ENCODE assay signal across 18 mouse cellular contexts in genomic region chr10:127061513-127061912, GRCm38 (mm10). TPM values are rescaled to one million over a fixed set of nuclear protein-coding genes. Genes with fewer than 3 reads are reported as not detected.
A peak's percentile ranks its signal among the peaks of the same experiment; 100 is the strongest.
DNase-seq lines count a peak whose midpoint lies in the region; ATAC-seq and TF ChIP-seq lines count a peak whose summit lies in the region.
"Had no signal": no experiment of that assay in that cellular context is flagged by ENCODE, and none has a peak within 500 bp of the region (broad histone marks: within the 10 kb centered on the region; RNA-seq: fewer than 3 reads in every experiment).

No protein-coding gene starts in this region.

- peak overlapping the region; percentile 97; the same call in 1 of the 2 replicates for H3K4me3 ChIP-seq in forebrain, embryonic 10.5 days
- no peak overlapping the region for H3K4me3 ChIP-seq in forebrain, embryonic 11.5 days (ENCODE audit: low read depth, low read length)
- H3K4me3 ChIP-seq in forebrain, postnatal 0 days (ENCODE audit: low read depth, low read length), result peak overlapping the region; percentile 88; the same call in 1 of the 2 replicates
- peak overlapping the region; percentile 86; the same call in 1 of the 2 replicates for H3K4me3 ChIP-seq in hindbrain, postnatal 0 days (ENCODE audit: low read length)
- peak overlapping the region; percentile 79 for H3K4me3 ChIP-seq in neural tube, embryonic 14.5 days (ENCODE audit: low read depth, low read length)
- H3K4me3 ChIP-seq: heart, adult 2 months; liver, embryonic 13.5 days; lung, embryonic 15.5 days; stomach, embryonic 15.5 days had no signal

- no peak overlapping the region for H3K4me2 ChIP-seq in forebrain, embryonic 11.5 days (ENCODE audit: low read depth, low read length, severe bottlenecking)
- H3K4me2 ChIP-seq in forebrain, postnatal 0 days (ENCODE audit: low read depth), result peak overlapping the region; percentile 88
- peak overlapping the region; percentile 88 for H3K4me2 ChIP-seq in hindbrain, postnatal 0 days (ENCODE audit: low read depth, low read length)
- H3K4me2 ChIP-seq in neural tube, embryonic 14.5 days (ENCODE audit: low read depth, low read length), result peak overlapping the region; percentile 79; the same call in 1 of the 2 replicates
- H3K4me2 ChIP-seq: embryonic facial prominence, embryonic 13.5 days; limb, embryonic 12.5 days; liver, embryonic 13.5 days; lung, embryonic 15.5 days; stomach, embryonic 15.5 days had no signal

- H3K36me3 ChIP-seq in forebrain, embryonic 10.5 days (replicated peaks), result peaks cover 36% of the 10 kb centered on the region
- peaks cover 17% of the 10 kb centered on the region for H3K36me3 ChIP-seq in forebrain, embryonic 11.5 days (ENCODE audit: control insufficient read depth, insufficient read depth, low read length)
- H3K36me3 ChIP-seq in forebrain, postnatal 0 days (ENCODE audit: insufficient read depth), result peaks cover 33% of the 10 kb centered on the region
- H3K36me3 ChIP-seq in hindbrain, postnatal 0 days (ENCODE audit: insufficient read depth, low read length), result peaks cover 28% of the 10 kb centered on the region
- peaks cover 21% of the 10 kb centered on the region for H3K36me3 ChIP-seq in neural tube, embryonic 14.5 days (ENCODE audit: control insufficient read depth, insufficient read depth, low read length)

- peaks cover 42% of the 10 kb centered on the region for H3K27me3 ChIP-seq in forebrain, embryonic 10.5 days (ENCODE audit: poor library complexity, severe bottlenecking)
- H3K27me3 ChIP-seq in forebrain, embryonic 11.5 days (ENCODE audit: control insufficient read depth, insufficient read depth, low read length), result no peaks in the 10 kb centered on the region
- H3K27me3 ChIP-seq in forebrain, postnatal 0 days (ENCODE audit: insufficient read depth, low read length), result no peaks in the 10 kb centered on the region
- H3K27me3 ChIP-seq in hindbrain, postnatal 0 days (ENCODE audit: insufficient read depth, low read length), result no peaks in the 10 kb centered on the region
- no peaks in the 10 kb centered on the region for H3K27me3 ChIP-seq in neural tube, embryonic 14.5 days (ENCODE audit: control insufficient read depth, insufficient read depth, low read length)

- TF ChIP-seq CTCF in forebrain, postnatal 0 days (IDR thresholded peaks at IDR 0.05; ENCODE audit: low read depth), result no peak
- TF ChIP-seq CTCF in hindbrain, postnatal 0 days (IDR thresholded peaks at IDR 0.05; ENCODE audit: low read depth), result no peak

- H3K4me1 ChIP-seq in forebrain, embryonic 10.5 days, result peaks cover 68% of the 10 kb centered on the region
- H3K4me1 ChIP-seq in forebrain, embryonic 11.5 days (replicated peaks; ENCODE audit: control insufficient read depth, insufficient read depth, low read length), result peaks cover 6% of the 10 kb centered on the region; the same call in 1 of the 2 replicates
- peaks cover 20% of the 10 kb centered on the region for H3K4me1 ChIP-seq in forebrain, postnatal 0 days (ENCODE audit: insufficient read depth)
- peaks cover 12% of the 10 kb centered on the region; the same call in 1 of the 2 replicates for H3K4me1 ChIP-seq in hindbrain, postnatal 0 days (ENCODE audit: insufficient read depth, low read length)
- H3K4me1 ChIP-seq in neural tube, embryonic 14.5 days (ENCODE audit: control insufficient read depth, insufficient read depth, low read length), result peaks cover 18% of the 10 kb centered on the region

- DNase-seq in forebrain, embryonic 10.5 days (ENCODE audit: extremely low spot score, low spot score), result no peak
- DNase-seq in forebrain, embryonic 11.5 days (ENCODE audit: low spot score), result no peak
- DNase-seq in forebrain, postnatal 0 days, result no peak
- DNase-seq in hindbrain, postnatal 0 days (ENCODE audit: low spot score), result no peak
- DNase-seq in thymus, postnatal 14 days, result no peak
- DNase-seq in thymus, postnatal 10 days (ENCODE audit: low spot score in 2 of 2), result no peak
- DNase-seq: cerebellum, adult 11 months; heart, adult 2 months; kidney, adult 18-20 months; kidney, postnatal 14 days; layer of hippocampus, adult 9-11 months; liver, embryonic 13.5 days had no signal

- ATAC-seq in forebrain, embryonic 11.5 days (replicated peaks; ENCODE audit: low FRiP score), result no peak
- ATAC-seq in forebrain, postnatal 0 days, result no peak
- no peak for ATAC-seq in hindbrain, postnatal 0 days
- ATAC-seq in neural tube, embryonic 14.5 days (ENCODE audit: low read depth), result no peak
- no peak for ATAC-seq in megakaryocyte-erythroid progenitor cell, adult 5-6 weeks (replicated peaks; ENCODE audit: low FRiP score, low TSS enrichment, poor library complexity, severe bottlenecking)

- H3K27ac ChIP-seq in forebrain, embryonic 10.5 days, result 0 out of 2 replicates have a peak overlapping the region, but pooled peaks have one; percentile 65
- no peak overlapping the region for H3K27ac ChIP-seq in forebrain, embryonic 11.5 days (ENCODE audit: low read depth, low read length)
- H3K27ac ChIP-seq in forebrain, postnatal 0 days (ENCODE audit: low read depth, low read length), result peak overlapping the region; percentile 96
- peak overlapping the region; percentile 92; the same call in 1 of the 2 replicates for H3K27ac ChIP-seq in hindbrain, postnatal 0 days
- H3K27ac ChIP-seq in neural tube, embryonic 14.5 days (ENCODE audit: low read depth, low read length), result peak overlapping the region; percentile 96
- H3K27ac ChIP-seq: embryonic facial prominence, embryonic 13.5 days; heart, adult 2 months; limb, embryonic 12.5 days; liver, embryonic 13.5 days; lung, embryonic 15.5 days; stomach, embryonic 15.5 days had no signal

- no peak overlapping the region for H3K9ac ChIP-seq in forebrain, embryonic 11.5 days (ENCODE audit: low read length)
- peak overlapping the region; percentile 96; the same call in 1 of the 2 replicates for H3K9ac ChIP-seq in forebrain, postnatal 0 days
- H3K9ac ChIP-seq in hindbrain, postnatal 0 days (replicated peaks; ENCODE audit: low read length), result no peak overlapping the region; the same call in 1 of the 2 replicates
- H3K9ac ChIP-seq in neural tube, embryonic 14.5 days (replicated peaks; ENCODE audit: low read depth, low read length), result no peak overlapping the region
- H3K9ac ChIP-seq: embryonic facial prominence, embryonic 13.5 days; limb, embryonic 12.5 days; liver, embryonic 13.5 days; lung, embryonic 15.5 days; stomach, embryonic 15.5 days had no signal

- 77% methylated on average over 2 of the region's 2 CpGs for whole genome bisulfite sequencing in forebrain, embryonic 10.5 days
- WGBS in forebrain, embryonic 11.5 days, result 76% methylated on average over 2 of the region's 2 CpGs
- 56% methylated on average over 2 of the region's 2 CpGs for WGBS in forebrain, postnatal 0 days
- 55% methylated on average over 2 of the region's 2 CpGs for WGBS in hindbrain, postnatal 0 days
- WGBS in neural tube, embryonic 14.5 days, result 69% methylated on average over 2 of the region's 2 CpGs

- H3K9me3 ChIP-seq in forebrain, embryonic 10.5 days, result no peaks in the 10 kb centered on the region
- H3K9me3 ChIP-seq in forebrain, embryonic 11.5 days (ENCODE audit: control insufficient read depth, low read length), result no peaks in the 10 kb centered on the region
- H3K9me3 ChIP-seq in forebrain, postnatal 0 days (ENCODE audit: low read length), result no peaks in the 10 kb centered on the region
- H3K9me3 ChIP-seq in hindbrain, postnatal 0 days (ENCODE audit: low read length), result no peaks in the 10 kb centered on the region
- no peaks in the 10 kb centered on the region for H3K9me3 ChIP-seq in neural tube, embryonic 14.5 days (ENCODE audit: control insufficient read depth, low read length)
- H3K9me3 ChIP-seq: embryonic facial prominence, embryonic 13.5 days; limb, embryonic 12.5 days; liver, embryonic 13.5 days; lung, embryonic 15.5 days; stomach, embryonic 15.5 days had no signal

RNA-seq across cellular contexts. Expression of gene March9, which starts 1.5 kb away (rescaled TPM):
- polyA plus RNA-seq in forebrain, embryonic 10.5 days (2016; fragmentation: Nextera tagmentation; extraction: Ambion mirVana), result 1.1 and 1.2 TPM in 2 replicates
- 2.7 and 3.7 TPM in 2 replicates for polyA plus RNA-seq in forebrain, embryonic 11.5 days (2014; fragmentation: Nextera tagmentation; extraction: Ambion mirVana)
- total RNA-seq in forebrain, postnatal 0 days (2014; rRNA removed), result 70.7 and 75.8 TPM in 2 replicates
- polyA plus RNA-seq in forebrain, postnatal 0 days (2015; fragmentation: Nextera tagmentation; extraction: Ambion mirVana), result 7.9 and 8.1 TPM in 2 replicates
- 78.3 and 80.1 TPM in 2 replicates for total RNA-seq in hindbrain, postnatal 0 days (2014; rRNA removed)
- polyA plus RNA-seq in hindbrain, postnatal 0 days (2015; fragmentation: Nextera tagmentation; extraction: Ambion mirVana), result 6.7 and 7.0 TPM in 2 replicates
- polyA plus RNA-seq in neural tube, embryonic 14.5 days (2014; fragmentation: Nextera tagmentation; extraction: Ambion mirVana), result 9.7 and 13.2 TPM in 2 replicates
- not detected in 2 replicates for total RNA-seq in megakaryocyte-erythroid progenitor cell, adult 5-6 weeks (2014; fragmentation: Nextera tagmentation)
- not detected in 2 replicates for total RNA-seq in megakaryocyte-erythroid progenitor cell, adult 5-6 weeks (2017)

RNA-seq across cellular contexts. Expression of gene Cdk4, which starts 1.8 kb away (rescaled TPM):
- 3,005 and 3,066 TPM in 2 replicates for polyA plus RNA-seq in forebrain, embryonic 10.5 days (2016; fragmentation: Nextera tagmentation; extraction: Ambion mirVana)
- 2,945 and 3,022 TPM in 2 replicates for polyA plus RNA-seq in forebrain, embryonic 11.5 days (2014; fragmentation: Nextera tagmentation; extraction: Ambion mirVana)
- total RNA-seq in forebrain, postnatal 0 days (2014; rRNA removed), result 432 and 445 TPM in 2 replicates
- 656 and 790 TPM in 2 replicates for polyA plus RNA-seq in forebrain, postnatal 0 days (2015; fragmentation: Nextera tagmentation; extraction: Ambion mirVana)
- 483 and 524 TPM in 2 replicates for total RNA-seq in hindbrain, postnatal 0 days (2014; rRNA removed)
- 519 and 563 TPM in 2 replicates for polyA plus RNA-seq in hindbrain, postnatal 0 days (2015; fragmentation: Nextera tagmentation; extraction: Ambion mirVana)
- 657 and 756 TPM in 2 replicates for polyA plus RNA-seq in neural tube, embryonic 14.5 days (2014; fragmentation: Nextera tagmentation; extraction: Ambion mirVana)
- total RNA-seq in megakaryocyte-erythroid progenitor cell, adult 5-6 weeks (2014; fragmentation: Nextera tagmentation), result 656 and 761 TPM in 2 replicates
- 479 and 664 TPM in 2 replicates for total RNA-seq in megakaryocyte-erythroid progenitor cell, adult 5-6 weeks (2017)

RNA-seq across cellular contexts. Expression of gene Tspan31, which starts 8.6 kb away (rescaled TPM):
- 188 and 190 TPM in 2 replicates for polyA plus RNA-seq in forebrain, embryonic 10.5 days (2016; fragmentation: Nextera tagmentation; extraction: Ambion mirVana)
- 144 and 159 TPM in 2 replicates for polyA plus RNA-seq in forebrain, embryonic 11.5 days (2014; fragmentation: Nextera tagmentation; extraction: Ambion mirVana)
- 105 and 201 TPM in 2 replicates for total RNA-seq in forebrain, postnatal 0 days (2014; rRNA removed)
- polyA plus RNA-seq in forebrain, postnatal 0 days (2015; fragmentation: Nextera tagmentation; extraction: Ambion mirVana), result 83.9 and 98.1 TPM in 2 replicates
- total RNA-seq in hindbrain, postnatal 0 days (2014; rRNA removed), result 113 and 129 TPM in 2 replicates
- 105 and 107 TPM in 2 replicates for polyA plus RNA-seq in hindbrain, postnatal 0 days (2015; fragmentation: Nextera tagmentation; extraction: Ambion mirVana)
- polyA plus RNA-seq in neural tube, embryonic 14.5 days (2014; fragmentation: Nextera tagmentation; extraction: Ambion mirVana), result 91.1 and 93.6 TPM in 2 replicates
- total RNA-seq in megakaryocyte-erythroid progenitor cell, adult 5-6 weeks (2014; fragmentation: Nextera tagmentation), result 43.9 and 73.9 TPM in 2 replicates
- total RNA-seq in megakaryocyte-erythroid progenitor cell, adult 5-6 weeks (2017), result 28.9 and 55.3 TPM in 2 replicates

RNA-seq across cellular contexts. Expression of gene Cyp27b1, which starts 13.5 kb away (rescaled TPM):
- polyA plus RNA-seq in forebrain, embryonic 10.5 days (2016; fragmentation: Nextera tagmentation; extraction: Ambion mirVana), result 0.11 and 0.16 TPM in 2 replicates
- 0.23 TPM in 1 of 2 replicates, not detected in the other for polyA plus RNA-seq in forebrain, embryonic 11.5 days (2014; fragmentation: Nextera tagmentation; extraction: Ambion mirVana)
- total RNA-seq in forebrain, postnatal 0 days (2014; rRNA removed), result 0.08 and 0.33 TPM in 2 replicates
- polyA plus RNA-seq in forebrain, postnatal 0 days (2015; fragmentation: Nextera tagmentation; extraction: Ambion mirVana), result 0.11 TPM in 2 replicates
- 0.26 and 0.58 TPM in 2 replicates for total RNA-seq in hindbrain, postnatal 0 days (2014; rRNA removed)
- polyA plus RNA-seq in hindbrain, postnatal 0 days (2015; fragmentation: Nextera tagmentation; extraction: Ambion mirVana), result not detected in 2 replicates
- 0.14 TPM in 1 of 2 replicates, not detected in the other for polyA plus RNA-seq in neural tube, embryonic 14.5 days (2014; fragmentation: Nextera tagmentation; extraction: Ambion mirVana)
- total RNA-seq in megakaryocyte-erythroid progenitor cell, adult 5-6 weeks (2014; fragmentation: Nextera tagmentation), result not detected in 2 replicates
- not detected in 2 replicates for total RNA-seq in megakaryocyte-erythroid progenitor cell, adult 5-6 weeks (2017)
- polyA plus RNA-seq: liver, embryonic 13.5 days had no signal

RNA-seq across cellular contexts. Expression of gene Agap2, which starts 13.6 kb away (rescaled TPM):
- 0.10 and 0.23 TPM in 2 replicates for polyA plus RNA-seq in forebrain, embryonic 10.5 days (2016; fragmentation: Nextera tagmentation; extraction: Ambion mirVana)
- polyA plus RNA-seq in forebrain, embryonic 11.5 days (2014; fragmentation: Nextera tagmentation; extraction: Ambion mirVana), result 0.47 and 0.64 TPM in 2 replicates
- total RNA-seq in forebrain, postnatal 0 days (2014; rRNA removed), result 220 and 258 TPM in 2 replicates
- 3.5 and 4.6 TPM in 2 replicates for polyA plus RNA-seq in forebrain, postnatal 0 days (2015; fragmentation: Nextera tagmentation; extraction: Ambion mirVana)
- 229 and 238 TPM in 2 replicates for total RNA-seq in hindbrain, postnatal 0 days (2014; rRNA removed)
- polyA plus RNA-seq in hindbrain, postnatal 0 days (2015; fragmentation: Nextera tagmentation; extraction: Ambion mirVana), result 4.1 and 4.9 TPM in 2 replicates
- polyA plus RNA-seq in neural tube, embryonic 14.5 days (2014; fragmentation: Nextera tagmentation; extraction: Ambion mirVana), result 4.7 and 10.6 TPM in 2 replicates
- total RNA-seq in megakaryocyte-erythroid progenitor cell, adult 5-6 weeks (2014; fragmentation: Nextera tagmentation), result 19.7 and 45.9 TPM in 2 replicates
- total RNA-seq in megakaryocyte-erythroid progenitor cell, adult 5-6 weeks (2017), result 26.4 and 43.3 TPM in 2 replicates
- polyA plus RNA-seq: limb, embryonic 12.5 days had no signal
